Mouse (Mus musculus): ENCODE results near the gene Scn4b. TPM values are rescaled to one million over a fixed set of nuclear protein-coding genes. Genes with fewer than 3 reads are reported as not detected.

Scn4b gene
- total RNA-seq (2018; cell fraction: chromatin; rRNA removed) = not detected
- under 1 TPM in 2 of 26 experiments, not detected in 24; 0.03 to 0.04 TPM for total RNA-seq (2018; cell fraction: cytosol; rRNA removed)
- total RNA-seq (2018; cell fraction: nucleus; rRNA removed) = not detected
- polyA plus RNA-seq (2018) = 0.06 TPM in 1 of 3 replicates, not detected in the others

DNA sequence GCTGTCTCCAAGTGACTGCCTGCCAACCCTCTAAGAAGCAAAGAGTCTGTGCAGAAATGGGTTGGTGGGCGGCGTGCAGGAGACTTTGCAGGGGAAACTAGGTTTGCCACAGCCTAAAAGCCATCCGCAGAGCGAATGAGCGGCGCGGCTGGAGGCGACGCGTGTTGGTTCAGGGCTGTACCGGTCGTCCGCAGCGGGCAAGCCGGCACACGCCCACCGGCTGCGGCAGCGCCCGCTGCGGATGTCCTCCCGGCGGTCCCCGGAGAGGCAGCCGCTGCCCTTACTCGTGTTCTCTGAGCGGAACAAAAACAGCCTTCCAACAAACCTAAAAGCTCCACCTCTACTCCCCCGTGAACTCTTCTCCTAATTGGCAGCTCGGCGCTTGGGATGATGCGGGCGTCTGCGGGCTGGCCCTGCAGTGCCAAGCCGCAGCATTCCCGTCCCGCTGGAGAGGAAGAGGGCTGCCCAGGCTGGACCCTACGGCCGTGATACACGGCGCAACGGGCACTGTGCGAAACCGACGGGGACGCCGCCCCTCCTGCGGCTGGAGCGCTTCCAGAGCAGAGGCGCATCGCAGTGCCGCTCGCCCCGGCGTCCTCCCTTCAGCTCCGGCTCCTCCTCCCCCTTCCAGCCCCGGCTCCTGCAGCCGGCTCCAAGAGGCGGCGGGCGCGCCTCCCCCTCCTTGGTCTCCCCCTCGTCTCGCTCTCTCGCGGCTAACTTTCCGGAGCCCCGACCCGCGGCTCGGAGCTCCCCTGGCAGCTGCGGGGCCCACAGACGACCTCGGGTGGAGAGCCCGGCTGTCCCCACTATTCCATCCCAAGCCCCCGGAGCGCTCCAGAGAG, at the start of gene Scn4b:
Scn4b (plus strand) TSS at position 205 of the 842 bp plus-strand sequence.
- H3K27ac ChIP-seq = no peak within 1 kb of the TSS
- no peak within 1 kb of the TSS for H3K4me3 ChIP-seq (ENCODE audit: inconsistent target)
- 2% methylated on average over 68 of the region's 76 CpGs for WGBS (ENCODE audit: missing documents)
- H3K36me3 ChIP-seq (ENCODE audit: inconsistent target) = no peaks in the 10 kb centered on the region
- H3K79me2 ChIP-seq (ENCODE audit: inconsistent target) = no peaks in the 10 kb centered on the region

DNA sequence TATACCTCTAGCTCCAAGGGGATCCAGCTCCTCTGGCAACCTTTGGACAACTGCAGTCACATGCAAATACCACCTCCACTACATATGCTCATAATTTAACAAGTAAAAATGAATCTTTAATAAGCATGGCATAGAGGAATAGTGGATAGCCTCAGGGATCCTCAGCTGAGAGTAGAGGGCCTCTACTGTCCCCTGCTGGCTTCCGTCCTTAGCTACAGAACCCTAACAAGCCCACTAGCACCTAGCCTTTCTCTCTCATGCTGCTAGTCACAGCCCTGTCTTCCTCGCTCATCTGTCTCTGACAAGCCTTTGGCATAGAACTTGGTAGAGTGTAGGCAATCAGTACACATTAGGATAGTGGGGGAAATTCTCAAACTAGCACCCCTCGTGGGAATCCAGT, 47.4 kb upstream of the Scn4b start:
- WGBS (ENCODE audit: missing documents) = 86% methylated on average over 3 of the region's 3 CpGs
- Histone ChIP-seq H3K36me3 (ENCODE audit: inconsistent target) (no peaks in the 10 kb centered on the region), H3K79me2 (ENCODE audit: inconsistent target) (no peaks in the 10 kb centered on the region), H3K27ac (no peak overlapping the region), H3K4me3 (ENCODE audit: inconsistent target) (no peak overlapping the region)

DNA sequence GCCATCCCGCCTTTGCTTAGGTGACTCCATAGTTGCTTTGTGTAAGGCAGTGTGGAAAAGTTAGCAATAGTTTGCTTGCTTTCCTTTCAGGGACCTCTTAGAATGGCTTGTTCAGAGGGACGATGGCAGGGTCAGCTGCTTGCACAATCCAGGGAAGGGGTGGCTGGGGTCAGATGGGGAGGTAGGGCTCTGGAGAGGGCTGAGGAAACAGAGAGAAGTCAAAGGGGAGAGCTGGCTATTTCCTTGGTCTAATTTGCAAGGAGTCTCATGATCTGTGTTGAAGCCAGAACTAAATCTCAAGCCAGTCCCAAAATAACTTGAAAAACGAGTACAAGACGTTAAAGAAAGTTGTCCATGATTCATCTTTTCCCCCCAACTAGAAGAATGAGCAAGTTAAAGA, 45.6 kb upstream of the Scn4b start:
- WGBS (ENCODE audit: missing documents) = 33% methylated on average over 4 of the region's 4 CpGs
- Histone ChIP-seq H3K36me3 (ENCODE audit: inconsistent target) (no peaks in the 10 kb centered on the region), H3K4me3 (ENCODE audit: inconsistent target) (no peak overlapping the region), H3K27ac (no peak overlapping the region), H3K79me2 (ENCODE audit: inconsistent target) (no peaks in the 10 kb centered on the region)

DNA sequence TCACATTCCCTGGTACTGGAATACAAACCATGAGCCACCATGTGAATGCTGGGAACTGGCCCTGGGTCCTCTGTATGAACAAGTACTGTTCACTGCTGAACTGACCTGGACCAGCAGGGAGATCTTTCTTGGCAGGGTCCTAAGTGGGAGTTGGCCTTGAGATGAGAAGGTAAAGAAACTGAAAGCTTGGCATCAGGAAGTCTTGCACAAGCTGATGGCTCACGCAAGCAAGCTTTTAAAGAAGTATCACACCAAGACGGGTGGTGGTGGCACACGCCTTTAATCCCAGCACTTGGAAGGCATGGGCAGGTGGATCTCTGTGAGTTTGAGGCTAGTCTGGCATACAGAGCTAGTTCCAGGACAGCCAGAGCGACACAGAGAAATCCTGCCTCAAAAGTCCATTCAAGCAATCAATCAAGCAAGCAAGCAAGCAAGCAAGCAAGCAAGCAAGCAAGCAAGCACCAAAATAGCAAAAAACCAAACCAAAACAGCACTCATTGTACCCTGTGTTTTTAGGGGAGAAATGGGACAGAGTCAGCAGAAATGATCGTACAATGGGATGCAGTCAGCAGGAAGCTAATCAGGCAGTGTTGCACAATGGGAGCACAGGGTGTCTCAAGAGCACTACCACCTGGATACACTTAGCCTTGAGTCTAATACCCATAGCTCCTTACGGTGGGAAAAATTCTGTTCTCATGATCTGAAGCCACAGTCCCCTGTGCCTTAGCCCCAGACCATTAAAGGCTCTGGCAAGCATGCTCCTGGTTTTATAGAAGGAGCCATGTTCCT, 42.9 kb upstream of the Scn4b start:
- WGBS (ENCODE audit: missing documents) = 10% methylated on average over 6 of the region's 6 CpGs
- H3K4me3 ChIP-seq (ENCODE audit: inconsistent target) = no peak overlapping the region
- H3K79me2 ChIP-seq (ENCODE audit: inconsistent target) = no peaks in the 10 kb centered on the region
- no peaks in the 10 kb centered on the region for H3K36me3 ChIP-seq (ENCODE audit: inconsistent target)
- H3K27ac ChIP-seq = peak overlapping the region; percentile 25

DNA sequence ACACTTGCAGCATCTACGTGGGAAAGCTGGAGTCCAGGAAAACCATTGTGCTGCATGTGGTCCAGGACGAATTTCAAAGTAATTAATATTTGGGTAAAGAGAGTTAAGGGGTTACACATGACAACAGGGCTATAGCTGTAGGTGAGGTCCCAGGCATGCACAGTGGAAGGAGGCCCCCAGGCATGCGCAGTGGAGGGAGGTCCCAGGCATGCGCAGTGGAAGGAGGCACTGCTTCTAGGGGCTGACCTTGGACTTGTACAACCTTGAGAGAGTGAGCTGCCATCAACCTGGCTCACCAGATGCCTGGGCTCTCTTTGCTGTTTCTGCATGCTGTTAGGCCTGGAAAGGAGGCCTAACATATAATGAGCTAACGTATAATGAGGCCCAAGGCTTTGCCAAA, 40.3 kb upstream of the Scn4b start:
- H3K27ac ChIP-seq = no peak overlapping the region
- 98% methylated on average over 5 of the region's 5 CpGs for WGBS (ENCODE audit: missing documents)
- no peak overlapping the region for H3K4me3 ChIP-seq (ENCODE audit: inconsistent target)
- no peaks in the 10 kb centered on the region for H3K36me3 ChIP-seq (ENCODE audit: inconsistent target)
- H3K79me2 ChIP-seq (ENCODE audit: inconsistent target) = no peaks in the 10 kb centered on the region

DNA sequence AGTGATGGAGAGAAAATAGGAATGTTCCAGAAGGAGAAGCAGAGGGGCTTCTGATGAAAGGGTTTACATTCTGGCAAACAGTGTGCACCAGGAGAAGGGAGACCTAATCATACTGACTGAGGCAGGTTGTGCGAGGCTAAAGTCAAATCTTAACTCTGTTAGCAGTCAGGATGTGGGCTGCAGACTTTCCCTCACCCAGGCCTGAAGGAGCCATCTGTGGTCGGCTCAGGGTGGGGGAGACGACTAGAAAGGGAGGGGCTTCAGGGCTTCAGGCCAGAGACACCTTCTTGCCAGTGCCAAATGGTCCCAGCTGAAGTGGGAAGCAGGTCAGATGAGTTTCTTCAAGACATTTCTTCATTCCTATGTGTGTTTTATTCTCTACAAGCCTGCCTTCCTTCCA, 39.8 kb upstream of the Scn4b start:
- Histone ChIP-seq H3K4me3 (ENCODE audit: inconsistent target) (no peak overlapping the region), H3K79me2 (ENCODE audit: inconsistent target) (no peaks in the 10 kb centered on the region), H3K36me3 (ENCODE audit: inconsistent target) (no peaks in the 10 kb centered on the region), H3K27ac (no peak overlapping the region)
- WGBS (ENCODE audit: missing documents) = 30% methylated on average over 3 of the region's 3 CpGs

DNA sequence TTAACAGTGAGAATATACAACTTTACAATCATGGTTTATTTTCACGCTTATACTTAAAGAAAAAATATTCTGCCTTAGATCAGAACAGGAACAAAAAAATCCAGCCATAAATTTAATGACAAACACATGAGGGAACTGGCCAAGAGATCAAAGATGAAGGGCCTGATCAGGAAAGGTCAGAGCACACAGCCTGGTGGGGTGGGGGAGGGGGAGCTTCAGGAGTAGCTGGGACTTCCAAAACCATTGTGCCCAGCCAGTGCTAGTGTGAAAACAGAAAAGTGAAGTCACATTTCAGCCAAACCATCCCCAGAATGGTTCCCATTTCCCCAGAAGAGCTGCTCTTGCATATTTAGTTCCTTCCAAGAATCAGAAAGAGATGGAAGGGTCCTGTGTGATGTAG, 35.7 kb upstream of the Scn4b start:
- WGBS (ENCODE audit: missing documents) = 100% methylated on average over 1 of the region's 1 CpGs
- Histone ChIP-seq H3K4me3 (ENCODE audit: inconsistent target) (no peak overlapping the region), H3K27ac (no peak overlapping the region), H3K79me2 (ENCODE audit: inconsistent target) (no peaks in the 10 kb centered on the region), H3K36me3 (ENCODE audit: inconsistent target) (no peaks in the 10 kb centered on the region)

DNA sequence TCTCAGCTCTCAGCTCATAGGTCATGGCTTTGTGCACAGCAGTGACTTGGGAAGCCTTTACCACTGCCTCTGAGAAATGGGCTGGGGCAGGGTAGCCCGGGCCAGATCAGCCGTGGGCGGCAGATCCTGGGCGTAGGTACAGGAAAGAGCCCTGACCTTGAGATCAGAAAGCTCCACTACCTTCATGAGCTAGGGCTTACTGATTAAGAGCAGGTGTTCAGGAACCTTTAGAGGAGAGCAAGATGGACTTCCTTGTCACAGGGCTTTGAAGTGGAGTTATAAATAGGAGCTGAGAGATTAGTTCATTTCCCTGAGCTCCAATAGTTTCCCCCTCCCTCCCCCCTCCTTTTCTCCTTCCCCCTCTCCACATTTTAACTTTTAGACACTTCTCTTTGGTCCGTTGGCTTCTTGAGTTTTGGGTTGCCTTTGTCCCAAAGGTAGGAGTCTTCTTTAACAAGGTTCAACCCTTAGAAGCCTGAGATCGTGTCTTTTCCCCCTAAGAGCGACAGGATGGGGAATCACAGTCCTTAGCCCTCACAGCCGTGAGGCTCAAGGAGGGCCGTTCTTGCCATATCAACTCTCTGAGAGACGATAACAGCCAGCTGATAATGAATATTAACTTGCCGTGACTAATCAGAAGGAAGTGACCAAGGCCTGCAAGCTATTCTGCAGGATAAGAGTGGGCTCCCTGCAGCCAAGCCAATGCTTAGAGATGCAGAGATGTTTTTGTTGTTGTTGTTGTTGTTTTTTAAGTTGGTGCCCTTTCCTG, 34.8 kb upstream of the Scn4b start:
- WGBS (ENCODE audit: missing documents) = 91% methylated on average over 11 of the region's 11 CpGs
- Histone ChIP-seq H3K4me3 (ENCODE audit: inconsistent target) (no peak overlapping the region), H3K27ac (no peak overlapping the region), H3K79me2 (ENCODE audit: inconsistent target) (no peaks in the 10 kb centered on the region), H3K36me3 (ENCODE audit: inconsistent target) (no peaks in the 10 kb centered on the region)

DNA sequence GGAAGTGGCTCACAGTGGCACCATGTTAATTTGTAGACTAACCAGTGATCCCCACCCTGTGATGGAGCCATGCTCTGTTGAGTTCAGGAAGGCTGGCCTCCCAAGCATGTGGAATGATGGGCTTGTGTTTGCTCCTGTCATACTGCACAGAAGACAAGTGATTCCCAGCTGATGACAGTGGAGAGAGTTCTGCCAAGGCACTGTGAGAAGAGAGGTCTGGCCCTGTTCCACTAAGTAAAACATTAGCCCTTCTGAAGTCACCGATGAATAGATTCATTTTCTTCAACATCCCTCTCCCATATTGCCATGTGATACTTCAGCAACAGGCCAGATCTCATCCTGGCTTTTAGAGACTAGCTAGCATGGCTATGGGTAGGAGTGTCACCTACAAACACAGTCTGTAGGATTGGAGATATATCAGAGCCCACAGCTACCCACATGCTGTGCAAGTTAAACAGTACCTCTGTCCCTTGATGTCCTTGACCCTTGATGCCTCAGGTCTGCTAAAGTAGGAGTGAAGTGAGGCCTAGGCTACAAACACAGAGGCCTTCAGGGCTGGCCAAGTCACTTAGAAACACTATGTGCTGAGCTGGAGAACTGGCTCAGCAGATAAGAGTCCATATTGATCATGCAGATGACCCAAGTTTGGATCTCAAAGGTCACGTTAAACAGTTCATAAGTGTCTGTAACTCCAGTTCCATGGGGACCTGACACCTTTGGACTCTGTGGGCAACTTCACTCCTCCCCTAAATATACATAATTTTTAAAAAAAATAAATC, 32.4 kb upstream of the Scn4b start:
- no peaks in the 10 kb centered on the region for H3K36me3 ChIP-seq (ENCODE audit: inconsistent target)
- H3K4me3 ChIP-seq (ENCODE audit: inconsistent target) = no peak overlapping the region
- WGBS (ENCODE audit: missing documents) = 89% methylated on average over 2 of the region's 2 CpGs
- H3K27ac ChIP-seq = no peak overlapping the region
- H3K79me2 ChIP-seq (ENCODE audit: inconsistent target) = no peaks in the 10 kb centered on the region

DNA sequence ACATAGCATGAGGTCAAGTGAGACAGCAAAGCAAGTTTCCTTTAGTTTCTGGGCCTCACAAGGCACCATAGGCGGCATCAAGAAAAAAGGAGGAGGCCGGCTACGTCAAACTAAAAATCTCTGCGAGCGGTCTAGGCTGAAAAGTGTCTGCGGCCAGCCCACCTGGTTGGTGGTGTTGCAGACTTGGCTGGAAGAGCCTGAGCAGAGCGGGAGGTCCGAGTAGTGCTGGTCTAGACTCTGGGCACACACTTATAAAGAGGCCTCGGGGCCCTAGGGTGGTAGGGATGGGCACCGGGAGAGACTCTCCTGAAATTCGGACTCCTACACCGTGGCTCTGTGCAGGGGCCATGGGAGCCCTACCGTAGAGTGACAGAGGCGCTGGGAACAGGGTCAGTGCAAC, 22.5 kb upstream of the Scn4b start:
- no peaks in the 10 kb centered on the region for H3K79me2 ChIP-seq (ENCODE audit: inconsistent target)
- no peak overlapping the region for H3K27ac ChIP-seq
- no peaks in the 10 kb centered on the region for H3K36me3 ChIP-seq (ENCODE audit: inconsistent target)
- no peak overlapping the region for H3K4me3 ChIP-seq (ENCODE audit: inconsistent target)
- WGBS (ENCODE audit: missing documents) = 57% methylated on average over 14 of the region's 14 CpGs

DNA sequence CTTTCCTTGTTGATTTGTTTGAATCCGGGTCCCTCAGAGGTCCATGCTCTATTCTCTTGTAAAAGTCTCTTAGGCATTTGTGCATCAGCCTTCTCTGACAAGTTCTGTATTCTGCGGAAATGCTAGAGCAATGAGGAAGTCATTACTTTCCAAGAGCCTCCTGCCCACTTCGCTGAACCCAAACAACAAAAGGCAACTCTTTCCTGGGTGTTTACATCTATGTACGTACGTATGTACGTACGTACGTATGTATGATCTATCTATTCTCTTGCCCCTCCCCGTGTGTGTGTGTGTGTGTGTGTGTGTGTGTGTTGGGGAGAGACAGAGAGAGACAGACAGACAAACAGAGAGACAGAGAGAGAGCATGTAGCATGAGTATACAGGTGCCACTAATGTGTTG, 21.4 kb upstream of the Scn4b start:
- no peaks in the 10 kb centered on the region for H3K36me3 ChIP-seq (ENCODE audit: inconsistent target)
- WGBS (ENCODE audit: missing documents) = 6% methylated on average over 8 of the region's 9 CpGs
- H3K79me2 ChIP-seq (ENCODE audit: inconsistent target) = no peaks in the 10 kb centered on the region
- H3K27ac ChIP-seq = no peak overlapping the region
- H3K4me3 ChIP-seq (ENCODE audit: inconsistent target) = no peak overlapping the region

DNA sequence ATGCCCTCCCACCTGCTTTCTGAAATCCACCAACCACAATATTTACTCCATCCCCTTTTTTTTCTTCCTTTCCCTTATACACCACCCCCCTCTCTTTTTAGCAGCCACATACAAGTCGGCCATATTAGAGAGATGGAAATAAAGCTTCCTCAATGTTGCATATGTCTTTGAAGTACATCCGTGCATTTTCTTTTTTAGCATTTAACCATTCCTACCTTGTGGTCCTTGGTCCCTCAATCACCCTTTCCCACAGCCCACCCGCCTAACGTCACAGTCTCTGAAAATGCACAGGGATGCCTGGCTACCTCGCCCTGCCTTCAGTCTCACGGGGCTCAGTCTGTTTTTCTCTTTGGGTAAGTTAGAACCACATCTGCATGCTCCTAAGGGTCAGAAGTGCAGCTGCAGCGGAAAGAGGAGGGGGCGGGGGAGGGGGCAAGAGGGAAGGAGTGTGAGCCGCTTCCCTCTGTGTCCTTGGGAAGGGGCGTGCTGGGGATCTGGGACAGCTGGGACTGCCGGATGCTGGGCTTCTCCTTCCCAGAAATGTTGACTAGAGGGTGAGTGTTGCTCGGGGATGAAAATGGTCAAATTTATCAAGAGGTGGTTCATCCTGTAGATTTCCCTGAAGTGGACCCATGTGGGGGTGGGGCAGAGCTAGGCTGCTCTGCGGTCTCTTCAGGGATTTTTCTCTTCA, 20.3 kb upstream of the Scn4b start, which contains the start of gene Scn2b:
Scn2b (plus strand) TSS at position 42 of the 691 bp plus-strand sequence.
- H3K27ac ChIP-seq = no peak within 1 kb of the TSS
- H3K4me3 ChIP-seq (ENCODE audit: inconsistent target) = no peak within 1 kb of the TSS
- 26% methylated on average over 13 of the region's 13 CpGs for WGBS (ENCODE audit: missing documents)
- no peaks in the 10 kb centered on the region for H3K36me3 ChIP-seq (ENCODE audit: inconsistent target)
- no peaks in the 10 kb centered on the region for H3K79me2 ChIP-seq (ENCODE audit: inconsistent target)

DNA sequence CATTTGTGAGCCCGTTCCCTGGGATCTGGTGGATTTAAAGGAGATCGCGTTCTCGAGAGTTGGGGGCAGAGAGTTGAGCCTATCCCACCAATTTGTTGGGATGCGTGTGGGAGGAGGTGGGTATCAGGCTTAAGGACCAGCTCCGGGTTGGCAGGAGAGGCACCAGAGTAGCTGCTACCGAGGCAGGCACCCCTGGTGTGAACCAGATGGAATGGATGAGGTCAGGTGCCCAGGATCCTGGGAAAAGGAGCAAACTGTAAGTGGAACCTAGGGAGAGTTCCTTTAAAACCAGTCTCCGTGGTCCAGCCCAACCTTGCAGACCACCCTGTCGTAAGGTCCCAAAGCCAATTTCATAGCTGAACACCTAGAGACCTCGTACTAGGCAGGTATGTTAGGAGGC, 19.6 kb upstream of the Scn4b start:
- H3K27ac ChIP-seq = no peak overlapping the region
- H3K4me3 ChIP-seq (ENCODE audit: inconsistent target) = no peak overlapping the region
- no peaks in the 10 kb centered on the region for H3K36me3 ChIP-seq (ENCODE audit: inconsistent target)
- 53% methylated on average over 10 of the region's 10 CpGs for WGBS (ENCODE audit: missing documents)
- H3K79me2 ChIP-seq (ENCODE audit: inconsistent target) = no peaks in the 10 kb centered on the region
